Mouse (Mus musculus) thymus, adult 2 months (tissue): ENCODE measurements around the gene Miga2. TPM values are rescaled to one million over a fixed set of nuclear protein-coding genes. Genes with fewer than 3 reads are reported as not detected.

ENCODE experiments used
- DNase-seq: peaks from one replicate; pipeline ENCODE4 v3.0.0; 2021
- H3K27ac ChIP-seq: fragments of 200-500 bp; 2 replicates; pipeline ENCODE4 v1.5.1; 2012; ENCODE audit warnings: low read length, control low read depth; ENCODE audit not compliant: control insufficient read depth, insufficient read depth
- H3K27me3 ChIP-seq: fragments of 200-500 bp; 2 replicates; pipeline ENCODE4 v1.6.1; 2012; ENCODE audit warnings: mild to moderate bottlenecking, low read length, moderate library complexity, mixed read lengths; ENCODE audit not compliant: control insufficient read depth, insufficient read depth
- H3K36me3 ChIP-seq: fragments of 200-500 bp; 2 replicates; pipeline ENCODE4 v1.6.1; 2012; ENCODE audit warnings: mild to moderate bottlenecking, low read length, moderate library complexity; ENCODE audit not compliant: control insufficient read depth, insufficient read depth
- H3K4me1 ChIP-seq: fragments of 200-500 bp; replicated peaks from 2 replicates; pipeline ENCODE4 v1.6.1; 2012; ENCODE audit warnings: low read length; ENCODE audit not compliant: control insufficient read depth, insufficient read depth
- H3K4me3 ChIP-seq: fragments of 200-500 bp; 2 replicates; pipeline ENCODE4 v1.5.1; 2012; ENCODE audit warnings: mild to moderate bottlenecking, low read length, control low read depth, moderate library complexity; ENCODE audit not compliant: control insufficient read depth, insufficient read depth
- CTCF ChIP-seq: fragments of 200-500 bp; IDR thresholded peaks from 2 replicates; pipeline ENCODE4 v1.5.1; 2012; ENCODE audit warnings: mild to moderate bottlenecking, control low read depth, low read length, moderate library complexity, borderline replicate concordance; ENCODE audit not compliant: control insufficient read depth, poor library complexity, insufficient read depth; ENCODE audit errors: extremely low read depth
- POLR2A ChIP-seq: fragments of 200-500 bp; IDR thresholded peaks from 2 replicates; pipeline ENCODE4 v1.6.1; 2012; ENCODE audit warnings: mild to moderate bottlenecking, low read length, control low read depth, moderate library complexity; ENCODE audit not compliant: control insufficient read depth, poor library complexity, insufficient read depth; ENCODE audit errors: extremely low read depth
- WGBS: fragments of 180-500 bp; shearing (Covaris S2); methylation state at CpG from one replicate; pipeline ENCODE4 v1.1.7; 2018; 5-methylcytosine and 5-hydroxymethylcytosine counted together
- polyA plus RNA-seq: library from polyadenylated mRNA; depleted of rRNA; stranded (reverse); fragments of >200 nt; gene quantifications from 2 replicates; pipeline ENCODE4 v1.2.3, GENCODE M21; 2012

The Miga2 gene
- polyA plus RNA-seq, 1 experiment = 28.7 TPM

- WGBS = 96% methylated on average over 7 of the region's 7 CpGs
- Histone ChIP-seq H3K4me1 (no peaks in the 10 kb centered on the region), H3K36me3 (peaks cover 75% of the 10 kb centered on the region), H3K27ac (no peak overlapping the region), H3K27me3 (no peaks in the 10 kb centered on the region), H3K4me3 (no peak overlapping the region)
- no peak for TF ChIP-seq CTCF
- DNase-seq = no peak
Observed at GRCm38 (mm10) chr2:30327276-30327675, 36.8 kb upstream of the Miga2 start.

- Histone ChIP-seq H3K4me3 (no peak overlapping the region), H3K36me3 (peaks cover 75% of the 10 kb centered on the region), H3K4me1 (no peaks in the 10 kb centered on the region), H3K27ac (no peak overlapping the region), H3K27me3 (no peaks in the 10 kb centered on the region)
- WGBS = 87% methylated on average over 3 of the region's 3 CpGs
- TF ChIP-seq CTCF (no peak), POLR2A (no peak)
- DNase-seq = no peak
Observed at GRCm38 (mm10) chr2:30328791-30329190, 35.2 kb upstream of the Miga2 start.

- H3K27me3 ChIP-seq = no peaks in the 10 kb centered on the region
- no peaks in the 10 kb centered on the region for H3K4me1 ChIP-seq
- TF ChIP-seq POLR2A (no peak), CTCF (no peak)
- peaks cover 74% of the 10 kb centered on the region for H3K36me3 ChIP-seq
- no peak overlapping the region for H3K27ac ChIP-seq
- 93% methylated on average over 2 of the region's 2 CpGs for WGBS
- H3K4me3 ChIP-seq = no peak overlapping the region
- DNase-seq = no peak
Observed at GRCm38 (mm10) chr2:30335324-30335723, 28.7 kb upstream of the Miga2 start.

GRCm38 (mm10) chr2:30336174-30336915 is 27.7 kb upstream of the Miga2 start:
- WGBS = 96% methylated on average over 16 of the region's 16 CpGs
- Histone ChIP-seq H3K36me3 (peaks cover 68% of the 10 kb centered on the region), H3K27ac (no peak overlapping the region), H3K4me1 (no peaks in the 10 kb centered on the region), H3K4me3 (no peak overlapping the region), H3K27me3 (no peaks in the 10 kb centered on the region)
- TF ChIP-seq POLR2A (no peak), CTCF (no peak)
- no peak for DNase-seq

- WGBS = over 99% methylated on average over 12 of the region's 12 CpGs
- no peaks in the 10 kb centered on the region for H3K27me3 ChIP-seq
- H3K4me1 ChIP-seq = no peaks in the 10 kb centered on the region
- no peak for DNase-seq
- H3K4me3 ChIP-seq = no peak overlapping the region
- no peak overlapping the region for H3K27ac ChIP-seq
- peaks cover 63% of the 10 kb centered on the region for H3K36me3 ChIP-seq
- TF ChIP-seq POLR2A (no peak), CTCF (no peak)
Observed at GRCm38 (mm10) chr2:30337179-30337578, 26.9 kb upstream of the Miga2 start.

GRCm38 (mm10) chr2:30342061-30342460 is 22.0 kb upstream of the Miga2 start:
- no peak for DNase-seq
- 96% methylated on average over 3 of the region's 3 CpGs for WGBS
- Histone ChIP-seq H3K4me3 (no peak overlapping the region), H3K27ac (no peak overlapping the region), H3K27me3 (no peaks in the 10 kb centered on the region), H3K4me1 (no peaks in the 10 kb centered on the region), H3K36me3 (peaks cover 54% of the 10 kb centered on the region)
- TF ChIP-seq POLR2A = no peak
- TF ChIP-seq CTCF = no peak

- no peaks in the 10 kb centered on the region for H3K4me1 ChIP-seq
- 96% methylated on average over 7 of the region's 7 CpGs for WGBS
- H3K36me3 ChIP-seq = peaks cover 49% of the 10 kb centered on the region
- H3K27me3 ChIP-seq = no peaks in the 10 kb centered on the region
- H3K27ac ChIP-seq = no peak overlapping the region
- DNase-seq = no peak
- TF ChIP-seq CTCF (no peak), POLR2A (no peak)
- H3K4me3 ChIP-seq = no peak overlapping the region
Observed at GRCm38 (mm10) chr2:30342544-30342943, 21.5 kb upstream of the Miga2 start.
